Mouse (Mus musculus) monocyte, adult 2 months (primary cell): ENCODE results near the gene Gm12666.
"Not testable (repeated sequence)": the region's sequence is repeated elsewhere in the genome, so short reads cannot be mapped to it uniquely, and the experiment has no call there.

Experiments
- DNase-seq, 2 experiments: peaks; one replicate each; pipeline ENCODE4 v3.0.0; 2022; ENCODE audit warnings: low spot score in 2 of 2, low read depth in 1 of 2

The Gm12666 gene

GRCm38 (mm10) chr4:92191649-92192048 is at the start of gene Gm12666:
TSS of gene Gm12666 (minus strand) at chr4:92191749.
- not testable (repeated sequence) for DNase-seq

- DNase-seq, result no peak
These were observed 34.8 kb upstream of the Gm12666 start for GRCm38 (mm10) chr4:92226326-92226725.

- DNase-seq, result no peak
These were observed 24.7 kb upstream of the Gm12666 start for GRCm38 (mm10) chr4:92216286-92216685.

- DNase-seq, result no peak
These were observed 38.9 kb downstream of the Gm12666 start for GRCm38 (mm10) chr4:92152646-92153045.

GRCm38 (mm10) chr4:92147134-92147533 is 44.4 kb downstream of the Gm12666 start, which contains the start of gene Izumo3:
TSS of gene Izumo3 (minus strand) at chr4:92147234.
- no peak for DNase-seq
